Mouse (Mus musculus) heart, embryonic 14.5 days (tissue): ENCODE data around the gene Anp32a. TPM values are rescaled to one million over a fixed set of nuclear protein-coding genes. Genes with fewer than 3 reads are reported as not detected.

Experiments
- ATAC-seq: fragments of 200-750 bp; cut with Nextera tagmentation; 2 replicates; pipeline ENCODE4 v1.8.0; 2017; ENCODE audit warnings: low read depth, moderate TSS enrichment; ENCODE audit not compliant: insufficient number of reproducible peaks, insufficient read depth, low FRiP score
- H3K27ac ChIP-seq, 2 experiments: fragments of 200-500 bp in 1 of 2; fragments of 300-500 bp in 1 of 2; sonication (generic) in 1 of 2; replicated peaks in 1 of 2; 2 replicates each; pipeline ENCODE4 v1.5.1; 2012 to 2014; ENCODE audit warnings: low read depth in 2 of 2, low read length in 2 of 2, control low read depth in 1 of 2, mild to moderate bottlenecking in 1 of 2, mixed read lengths in 1 of 2; ENCODE audit not compliant: control insufficient read depth in 1 of 2, insufficient read depth in 1 of 2
- H3K27me3 ChIP-seq: fragments of 300-500 bp; sonication (generic); 2 replicates; pipeline ENCODE4 v1.6.1; 2014; ENCODE audit warnings: mild to moderate bottlenecking, low read length, control low read depth; ENCODE audit not compliant: control insufficient read depth, insufficient read depth
- H3K36me3 ChIP-seq: fragments of 300-500 bp; sonication (generic); 2 replicates; pipeline ENCODE4 v1.6.1; 2014; ENCODE audit warnings: mild to moderate bottlenecking, control low read depth, low read length, mixed read lengths; ENCODE audit not compliant: control insufficient read depth, insufficient read depth
- H3K4me1 ChIP-seq, 2 experiments: fragments of 200-500 bp in 1 of 2; fragments of 300-500 bp in 1 of 2; sonication (generic) in 1 of 2; 2 replicates each; pipeline ENCODE4 v1.6.1; 2012 to 2014; ENCODE audit warnings: low read length in 2 of 2, control low read depth in 1 of 2, mixed read lengths in 1 of 2; ENCODE audit not compliant: control insufficient read depth in 2 of 2, insufficient read depth in 2 of 2
- H3K4me2 ChIP-seq: fragments of 300-500 bp; sonication (generic); 2 replicates; pipeline ENCODE4 v1.6.1; 2014; ENCODE audit warnings: mild to moderate bottlenecking, low read length
- H3K4me3 ChIP-seq, 2 experiments: fragments of 200-500 bp in 1 of 2; fragments of 300-500 bp in 1 of 2; sonication (generic) in 1 of 2; 2 replicates each; pipeline ENCODE4 v1.5.1; 2012 to 2014; ENCODE audit warnings: low read length in 2 of 2, mild to moderate bottlenecking in 2 of 2, control low read depth in 1 of 2, low read depth in 1 of 2, moderate library complexity in 1 of 2; ENCODE audit not compliant: control insufficient read depth in 1 of 2, insufficient read depth in 1 of 2
- H3K9ac ChIP-seq: fragments of 300-500 bp; sonication (generic); 2 replicates; pipeline ENCODE4 v1.6.1; 2014; ENCODE audit warnings: mild to moderate bottlenecking, low read length
- H3K9me3 ChIP-seq: fragments of 300-500 bp; sonication (generic); 2 replicates; pipeline ENCODE4 v1.6.1; 2016; ENCODE audit warnings: low read length, control low read depth; ENCODE audit not compliant: control insufficient read depth
- WGBS: fragments of 180-500 bp; shearing (Covaris S2); extraction: QIAGEN DNeasy Blood & Tissue Kit; methylation state at CpG from one replicate; pipeline ENCODE4 v1.1.7; 2014; 5-methylcytosine and 5-hydroxymethylcytosine counted together
- polyA plus RNA-seq: library from polyadenylated mRNA; unstranded; fragments of >200 nt; fragmentation: Nextera tagmentation; extraction: Ambion mirVana; gene quantifications from 2 replicates; pipeline ENCODE4 v1.2.1, GENCODE M21; 2014

The Anp32a gene
- polyA plus RNA-seq, 1 experiment from 2014 or later = 92.8 TPM

- 73% methylated on average over 16 of the region's 16 CpGs for WGBS
- Histone ChIP-seq H3K36me3 (peaks cover 51% of the 10 kb centered on the region), H3K27me3 (no peaks in the 10 kb centered on the region), H3K4me1 (peaks cover 14 to 64% of the 10 kb centered on the region in 2 experiments), H3K9me3 (no peaks in the 10 kb centered on the region), H3K9ac (no peak overlapping the region), H3K27ac (no peak overlapping the region), H3K4me2 (no peak overlapping the region), H3K4me3 (no peak overlapping the region)
- ATAC-seq = no peak
These were observed 14.0 kb downstream of the Anp32a start for GRCm38 (mm10) chr9:62354838-62355719.

- Histone ChIP-seq H3K36me3 (peaks cover 51% of the 10 kb centered on the region), H3K4me2 (no peak overlapping the region), H3K9me3 (no peaks in the 10 kb centered on the region), H3K4me3 (no peak overlapping the region), H3K27ac (no peak overlapping the region), H3K9ac (no peak overlapping the region), H3K4me1 (peaks cover 17 to 64% of the 10 kb centered on the region in 2 experiments), H3K27me3 (no peaks in the 10 kb centered on the region)
- ATAC-seq = no peak
- 77% methylated on average over 6 of the region's 6 CpGs for WGBS
These were observed 14.7 kb downstream of the Anp32a start for GRCm38 (mm10) chr9:62355763-62356162.

DNA sequence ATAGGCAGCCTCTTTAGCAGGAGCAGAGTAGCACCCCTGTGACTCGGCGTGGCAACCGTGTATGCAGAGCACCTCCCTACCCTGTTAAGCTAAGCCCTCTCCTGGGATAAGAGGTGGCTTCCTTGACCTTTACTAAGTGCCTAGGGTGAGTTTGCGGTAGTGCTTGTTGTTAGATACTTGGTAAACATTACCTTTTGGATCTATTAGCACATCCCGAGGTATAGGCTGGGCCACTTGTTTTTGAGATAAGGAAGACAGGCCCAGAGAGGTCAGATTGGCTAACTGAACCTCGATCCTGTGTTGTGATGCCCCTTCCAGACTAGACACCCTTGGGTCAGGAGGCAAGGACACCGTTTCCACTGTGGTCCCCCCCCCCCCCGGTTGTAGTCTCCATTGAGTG is 16.5 kb downstream of the Anp32a start:
- Histone ChIP-seq H3K9me3 (no peaks in the 10 kb centered on the region), H3K4me2 (no peak overlapping the region), H3K9ac (no peak overlapping the region), H3K27ac (no peak overlapping the region), H3K4me1 (peaks cover 29 to 69% of the 10 kb centered on the region in 2 experiments), H3K36me3 (peaks cover 48% of the 10 kb centered on the region), H3K27me3 (no peaks in the 10 kb centered on the region), H3K4me3 (no peak overlapping the region)
- 61% methylated on average over 8 of the region's 8 CpGs for WGBS
- ATAC-seq = no peak

- Histone ChIP-seq H3K4me1 (peaks cover 41 to 80% of the 10 kb centered on the region in 2 experiments), H3K27me3 (no peaks in the 10 kb centered on the region), H3K27ac (0 out of 4 replicates have a peak overlapping the region, but pooled peaks of 1 of the 2 experiments have one; percentile 9), H3K9ac (no peak overlapping the region), H3K36me3 (peaks cover 48% of the 10 kb centered on the region), H3K9me3 (no peaks in the 10 kb centered on the region), H3K4me2 (no peak overlapping the region), H3K4me3 (no peak overlapping the region)
- ATAC-seq = no peak
- 72% methylated on average over 9 of the region's 9 CpGs for WGBS
These were observed 17.8 kb downstream of the Anp32a start for GRCm38 (mm10) chr9:62358851-62359250.

DNA sequence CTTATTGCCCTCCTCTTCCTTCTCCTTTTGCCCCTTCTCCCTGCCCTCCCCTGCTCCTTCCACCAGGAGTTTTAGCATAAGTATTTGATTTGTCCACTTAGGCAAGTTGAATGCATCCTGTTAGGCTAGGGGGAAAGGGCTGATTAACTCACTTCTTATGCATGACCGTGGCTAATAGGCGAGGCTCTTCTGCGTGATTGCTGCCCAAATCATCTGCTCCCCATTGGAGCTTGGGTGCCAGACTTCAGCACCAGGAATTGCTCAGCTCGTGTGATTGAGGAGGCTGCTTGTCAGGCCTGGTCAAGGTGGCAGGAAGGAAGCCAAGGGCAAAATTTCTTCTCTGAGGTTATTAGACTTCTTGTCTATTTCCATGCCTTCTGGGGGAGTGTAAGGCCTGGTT is 19.8 kb downstream of the Anp32a start:
- Histone ChIP-seq H3K9ac (no peak overlapping the region), H3K27me3 (no peaks in the 10 kb centered on the region), H3K27ac (peak overlapping the region; percentile 20 to 39; a peak in 3 of 4 replicates), H3K4me1 (peaks cover 53 to 87% of the 10 kb centered on the region in 2 experiments), H3K9me3 (no peaks in the 10 kb centered on the region), H3K36me3 (peaks cover 34% of the 10 kb centered on the region), H3K4me2 (no peak overlapping the region; the same call in 1 of the 2 replicates), H3K4me3 (no peak overlapping the region)
- no peak for ATAC-seq
- 32% methylated on average over 4 of the region's 4 CpGs for WGBS

- Histone ChIP-seq H3K27me3 (no peaks in the 10 kb centered on the region), H3K9ac (peak overlapping the region; percentile 69; the same call in 1 of the 2 replicates), H3K4me2 (peak overlapping the region; percentile 68), H3K9me3 (no peaks in the 10 kb centered on the region), H3K4me3 (peak overlapping the region in 1 of 2 experiments; percentile 27; a peak in 2 of 4 replicates), H3K4me1 (peaks cover 69 to 96% of the 10 kb centered on the region in 2 experiments), H3K27ac (peak overlapping the region; percentile 14 to 61; a peak in 2 of 4 replicates), H3K36me3 (peaks cover 21% of the 10 kb centered on the region)
- 23% methylated on average over 11 of the region's 11 CpGs for WGBS
- ATAC-seq = no peak
These were observed 21.8 kb downstream of the Anp32a start for GRCm38 (mm10) chr9:62362835-62363385.

- peaks cover 15% of the 10 kb centered on the region for H3K36me3 ChIP-seq
- ATAC-seq = peak; percentile 58
- H3K27ac ChIP-seq = peak overlapping the region; percentile 49 to 61
- H3K9me3 ChIP-seq = no peaks in the 10 kb centered on the region
- H3K4me3 ChIP-seq = peak overlapping the region; percentile 20 to 27
- no peaks in the 10 kb centered on the region for H3K27me3 ChIP-seq
- H3K4me1 ChIP-seq = peaks cover 75 to 100% of the 10 kb centered on the region in 2 experiments
- H3K4me2 ChIP-seq = peak overlapping the region; percentile 68
- 4% methylated on average over 24 of the region's 24 CpGs for WGBS
- H3K9ac ChIP-seq = peak overlapping the region; percentile 69
These were observed 22.5 kb downstream of the Anp32a start for GRCm38 (mm10) chr9:62363619-62364018.
